Mouse (Mus musculus) mouse trophoblast stem cell (cell line): ENCODE data around the gene CN725425.

Source experiments
- in situ Hi-C, 2 experiments: fragments of 300-500 bp; cut with MseI, MboI; formaldehyde crosslinking; loops; 2 replicates in 1 of 2; 3 replicates in 1 of 2; pipeline ENCODE4 v1.15.1; 2025

CN725425 gene

GRCm38 (mm10) chr15:91199256-91199905 is at the start of gene CN725425:
CN725425 (plus strand) TSS chr15:91199494.
- in situ Hi-C loops: no loop called here

- in situ Hi-C loops: no loop called here
Observed at GRCm38 (mm10) chr15:91152592-91152991, 46.7 kb upstream of the CN725425 start.

- in situ Hi-C loops: no loop called here
Observed at GRCm38 (mm10) chr15:91153311-91153710, 46.0 kb upstream of the CN725425 start.

GRCm38 (mm10) chr15:91161153-91161552 is 38.1 kb upstream of the CN725425 start:
- in situ Hi-C loops: loop anchor here in 1 of 2 experiments (10.0 kb wide), 1 partner anchor 144 kb away; no protein-coding TSS in a partner anchor

- in situ Hi-C loops: loop anchor here in 1 of 2 experiments (10.0 kb wide), 1 partner anchor 141 kb away; no protein-coding TSS in a partner anchor
Observed at GRCm38 (mm10) chr15:91163454-91163853, 35.8 kb upstream of the CN725425 start.

GRCm38 (mm10) chr15:91165021-91165420 is 34.3 kb upstream of the CN725425 start:
- in situ Hi-C loops: loop anchor here in 1 of 2 experiments (10.0 kb wide), 1 partner anchor 140 kb away; no protein-coding TSS in a partner anchor

GRCm38 (mm10) chr15:91167850-91168562 is 31.3 kb upstream of the CN725425 start:
- in situ Hi-C loops: loop anchor here in 1 of 2 experiments (10.0 kb wide), 1 partner anchor 137 kb away; no protein-coding TSS in a partner anchor

- in situ Hi-C loops: no loop called here
Observed at GRCm38 (mm10) chr15:91170602-91171328, 28.5 kb upstream of the CN725425 start.

- in situ Hi-C loops: no loop called here
Observed at GRCm38 (mm10) chr15:91171332-91171731, 28.0 kb upstream of the CN725425 start.

GRCm38 (mm10) chr15:91172193-91172592 is 27.1 kb upstream of the CN725425 start:
- in situ Hi-C loops: no loop called here

- in situ Hi-C loops: no loop called here
Observed at GRCm38 (mm10) chr15:91178656-91179314, 20.5 kb upstream of the CN725425 start.

GRCm38 (mm10) chr15:91179911-91180622 is 19.2 kb upstream of the CN725425 start:
- in situ Hi-C loops: no loop called here

- in situ Hi-C loops: no loop called here
Observed at GRCm38 (mm10) chr15:91186358-91186757, 12.9 kb upstream of the CN725425 start.

GRCm38 (mm10) chr15:91190026-91190425 is 9.3 kb upstream of the CN725425 start:
- in situ Hi-C loops: no loop called here

GRCm38 (mm10) chr15:91190519-91191207 is 8.6 kb upstream of the CN725425 start:
- in situ Hi-C loops: no loop called here

- in situ Hi-C loops: no loop called here
Observed at GRCm38 (mm10) chr15:91191412-91192222, 7.7 kb upstream of the CN725425 start, which contains the start of gene Abcd2. Abcd2 (minus strand) TSS chr15:91191799.

GRCm38 (mm10) chr15:91192223-91192598 is 7.1 kb upstream of the CN725425 start:
- in situ Hi-C loops: no loop called here

GRCm38 (mm10) chr15:91200833-91201232 is 1.5 kb downstream of the CN725425 start:
- in situ Hi-C loops: no loop called here

- in situ Hi-C loops: no loop called here
Observed at GRCm38 (mm10) chr15:91202486-91202885, 3.2 kb downstream of the CN725425 start.
